Mouse (Mus musculus): ENCODE measurements around the gene Gpsm3.

Gene Gpsm3

DNA sequence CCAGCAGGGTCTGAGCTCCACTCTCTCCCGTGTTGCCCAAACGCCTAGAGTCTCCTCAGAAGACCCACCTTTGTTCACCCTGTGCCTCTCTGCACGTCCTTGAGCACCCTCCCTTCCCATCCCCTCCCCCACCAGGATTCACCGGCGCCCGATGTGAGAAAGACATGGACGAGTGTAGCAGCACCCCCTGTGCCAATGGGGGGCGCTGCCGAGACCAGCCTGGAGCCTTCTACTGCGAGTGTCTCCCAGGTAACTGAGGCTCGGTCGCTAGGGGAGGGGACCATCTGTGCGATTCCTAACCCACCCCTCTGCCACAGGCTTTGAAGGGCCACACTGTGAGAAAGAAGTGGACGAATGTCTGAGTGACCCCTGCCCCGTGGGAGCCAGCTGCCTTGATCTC lies 17.2 kb upstream of the Gpsm3 start:
- in situ Hi-C loops (cut with MboI; ENCODE audit: unreplicated experiment in 2 of 2): loop anchor here in 1 of 2 experiments (25.0 kb wide), 1 partner anchor 410 kb away; the partner anchor contains the start of gene H2-DMb1

- in situ Hi-C loops (cut with MboI; ENCODE audit: unreplicated experiment in 2 of 2): no loop called here
Measured at GRCm38 (mm10) chr17:34576577-34576976, 13.0 kb upstream of the Gpsm3 start.

DNA sequence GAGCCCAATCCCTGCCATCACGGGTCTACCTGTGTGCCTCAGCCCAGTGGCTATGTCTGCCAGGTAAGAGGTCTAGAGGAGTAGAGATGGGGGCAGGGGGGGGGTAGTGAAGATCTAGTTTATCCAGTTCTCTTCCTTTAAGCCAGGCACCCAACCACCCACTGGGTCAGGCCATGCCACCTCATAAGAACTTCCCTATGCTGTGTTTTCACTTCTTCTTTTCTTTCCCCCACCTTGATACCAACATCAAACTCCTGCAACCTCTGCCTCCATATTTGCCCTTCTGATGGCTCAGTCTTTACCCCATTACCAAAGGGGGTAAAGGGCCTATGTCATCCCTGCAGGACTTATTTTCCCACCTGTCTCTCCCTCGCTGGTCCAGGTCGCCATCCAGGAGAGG lies 11.5 kb upstream of the Gpsm3 start:
- in situ Hi-C loops (cut with MboI; ENCODE audit: unreplicated experiment in 2 of 2): no loop called here

DNA sequence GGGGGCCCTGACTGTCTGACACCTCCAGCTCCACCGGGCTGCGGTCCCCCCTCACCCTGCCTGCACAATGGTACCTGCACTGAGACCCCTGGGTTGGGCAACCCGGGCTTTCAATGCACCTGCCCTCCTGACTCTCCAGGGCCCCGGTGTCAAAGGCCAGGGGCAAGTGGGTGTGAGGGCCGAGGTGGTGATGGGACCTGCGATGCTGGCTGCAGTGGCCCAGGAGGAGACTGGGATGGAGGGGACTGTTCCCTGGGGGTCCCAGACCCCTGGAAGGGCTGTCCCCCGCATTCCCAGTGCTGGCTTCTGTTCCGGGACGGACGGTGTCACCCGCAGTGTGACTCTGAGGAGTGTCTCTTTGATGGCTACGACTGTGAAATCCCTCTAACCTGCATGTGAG lies 7.1 kb upstream of the Gpsm3 start:
- in situ Hi-C loops (cut with MboI; ENCODE audit: unreplicated experiment in 2 of 2): no loop called here

DNA sequence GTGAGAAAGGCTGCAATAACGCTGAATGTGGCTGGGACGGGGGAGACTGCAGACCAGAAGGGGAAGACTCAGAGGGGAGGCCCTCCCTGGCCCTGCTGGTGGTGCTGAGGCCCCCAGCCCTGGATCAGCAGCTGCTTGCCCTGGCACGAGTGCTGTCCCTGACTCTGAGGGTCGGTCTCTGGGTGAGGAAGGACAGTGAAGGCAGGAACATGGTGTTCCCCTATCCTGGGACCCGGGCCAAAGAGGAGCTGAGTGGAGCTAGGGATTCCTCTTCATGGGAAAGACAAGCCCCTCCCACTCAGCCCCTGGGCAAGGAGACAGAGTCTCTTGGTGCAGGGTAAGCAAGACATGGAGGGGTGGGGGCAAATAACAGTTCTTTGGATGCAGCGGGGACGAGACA lies 6.2 kb upstream of the Gpsm3 start:
- in situ Hi-C loops (cut with MboI; ENCODE audit: unreplicated experiment in 2 of 2): no loop called here

- in situ Hi-C loops (cut with MboI; ENCODE audit: unreplicated experiment in 2 of 2): no loop called here
Measured at GRCm38 (mm10) chr17:34583819-34584218, 5.8 kb upstream of the Gpsm3 start.

DNA sequence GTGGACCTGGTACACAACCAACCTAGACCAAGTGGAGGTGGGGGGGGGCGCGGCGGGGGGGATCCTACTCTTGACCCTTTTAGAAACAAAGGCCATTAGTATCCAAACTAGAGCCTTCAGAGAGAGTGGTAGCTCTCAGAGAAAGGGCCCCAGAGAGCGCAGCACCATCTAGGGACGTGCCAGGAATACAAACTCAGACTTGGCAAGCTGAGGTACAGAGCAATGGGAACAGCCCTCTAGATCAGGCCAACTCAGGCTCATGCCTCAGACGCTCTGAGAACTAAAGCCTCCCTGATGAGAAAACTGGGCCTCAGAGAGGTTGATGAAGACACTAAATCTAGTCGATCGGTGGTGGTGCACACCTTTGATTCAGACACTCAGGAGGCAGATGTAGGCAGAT lies 4.5 kb upstream of the Gpsm3 start:
- in situ Hi-C loops (cut with MboI; ENCODE audit: unreplicated experiment in 2 of 2): no loop called here

DNA sequence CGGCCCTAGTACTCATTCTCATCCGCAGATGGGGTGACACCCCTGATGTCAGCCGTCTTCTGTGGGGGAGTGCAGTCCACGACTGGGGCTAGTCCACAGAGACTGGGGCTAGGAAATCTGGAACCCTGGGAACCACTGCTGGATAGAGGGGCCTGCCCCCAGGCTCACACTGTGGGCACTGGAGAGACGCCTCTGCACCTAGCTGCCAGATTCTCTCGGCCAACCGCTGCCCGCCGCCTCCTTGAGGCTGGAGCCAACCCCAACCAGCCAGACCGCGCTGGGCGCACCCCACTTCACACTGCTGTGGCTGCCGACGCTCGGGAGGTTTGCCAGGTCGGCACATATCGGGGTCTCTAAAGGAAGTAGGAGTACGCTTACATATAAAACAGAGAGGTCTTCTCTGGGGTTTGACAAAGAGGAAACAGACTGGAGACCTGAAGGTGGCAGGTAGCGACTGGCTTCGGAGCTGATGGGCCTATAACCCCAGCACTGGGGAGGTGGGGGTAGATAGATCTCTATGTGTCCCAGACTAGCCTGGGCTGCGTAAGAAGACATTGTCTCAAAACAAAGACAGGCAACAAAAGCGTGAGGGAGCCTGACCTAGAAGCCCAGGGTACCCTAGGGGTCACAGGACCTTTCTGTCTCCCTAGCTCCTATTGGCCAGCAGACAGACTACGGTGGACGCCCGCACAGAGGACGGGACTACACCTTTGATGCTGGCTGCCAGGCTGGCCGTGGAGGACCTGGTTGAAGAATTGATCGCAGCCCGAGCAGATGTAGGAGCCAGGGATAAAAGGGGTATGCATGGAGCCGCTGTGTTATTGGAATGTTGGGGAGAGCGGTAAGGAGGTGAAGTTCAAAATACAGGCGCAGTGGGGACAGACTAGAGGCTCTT lies 3.5 kb upstream of the Gpsm3 start:
- in situ Hi-C loops (cut with MboI; ENCODE audit: unreplicated experiment in 2 of 2): no loop called here

- in situ Hi-C loops (cut with MboI; ENCODE audit: unreplicated experiment in 2 of 2): no loop called here
Measured at GRCm38 (mm10) chr17:34586796-34587422, 2.7 kb upstream of the Gpsm3 start.

- in situ Hi-C loops (cut with MboI; ENCODE audit: unreplicated experiment in 2 of 2): no loop called here
Measured at GRCm38 (mm10) chr17:34587423-34587811, 2.2 kb upstream of the Gpsm3 start.

GRCm38 (mm10) chr17:34587814-34588213 lies 1.8 kb upstream of the Gpsm3 start:
- in situ Hi-C loops (cut with MboI; ENCODE audit: unreplicated experiment in 2 of 2): no loop called here

GRCm38 (mm10) chr17:34588767-34589166 lies 839 bp upstream of the Gpsm3 start:
- in situ Hi-C loops (cut with MboI; ENCODE audit: unreplicated experiment in 2 of 2): no loop called here

- in situ Hi-C loops (cut with MboI; ENCODE audit: unreplicated experiment in 2 of 2): no loop called here
Measured at GRCm38 (mm10) chr17:34589206-34589605, 400 bp upstream of the Gpsm3 start.

GRCm38 (mm10) chr17:34590154-34590987 lies 765 bp downstream of the Gpsm3 start:
- in situ Hi-C loops (cut with MboI; ENCODE audit: unreplicated experiment in 2 of 2): no loop called here

- in situ Hi-C loops (cut with MboI; ENCODE audit: unreplicated experiment in 2 of 2): no loop called here
Measured at GRCm38 (mm10) chr17:34591029-34591993, 1.7 kb downstream of the Gpsm3 start, which contains the start of gene Pbx2. Gene Pbx2, plus strand, starts transcription at chr17:34591266.

DNA sequence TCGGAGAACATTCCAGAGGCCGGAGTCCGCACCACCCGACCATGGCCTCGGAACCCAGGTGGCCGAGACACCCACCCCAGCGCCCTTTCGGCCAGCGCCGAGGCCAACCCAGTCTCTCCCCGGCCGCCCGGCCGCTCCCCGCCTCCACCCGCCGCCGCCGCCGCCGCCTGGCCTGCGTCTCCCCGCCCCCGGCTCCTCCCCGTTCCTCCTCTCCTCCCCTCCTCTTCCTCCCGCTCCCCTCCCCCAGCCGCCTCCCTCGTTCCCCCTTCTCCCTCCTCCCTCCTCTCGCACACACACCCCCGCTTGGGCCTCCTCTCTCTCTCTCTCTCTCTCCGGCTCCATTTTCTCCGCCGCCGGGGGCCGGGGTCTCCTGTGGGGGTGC lies 2.4 kb downstream of the Gpsm3 start:
- in situ Hi-C loops (cut with MboI; ENCODE audit: unreplicated experiment in 2 of 2): no loop called here

- in situ Hi-C loops (cut with MboI; ENCODE audit: unreplicated experiment in 2 of 2): no loop called here
Measured at GRCm38 (mm10) chr17:34592581-34593549, 3.3 kb downstream of the Gpsm3 start.

- in situ Hi-C loops (cut with MboI; ENCODE audit: unreplicated experiment in 2 of 2): no loop called here
Measured at GRCm38 (mm10) chr17:34593752-34594525, 4.3 kb downstream of the Gpsm3 start.
